Mouse (Mus musculus): ENCODE results near the gene Snx5. TPM values are rescaled to one million over a fixed set of nuclear protein-coding genes. Genes with fewer than 3 reads are reported as not detected.

The Snx5 gene
- total and polyA plus RNA-seq, 3 experiments = 136 to 835 (median 213) TPM

DNA sequence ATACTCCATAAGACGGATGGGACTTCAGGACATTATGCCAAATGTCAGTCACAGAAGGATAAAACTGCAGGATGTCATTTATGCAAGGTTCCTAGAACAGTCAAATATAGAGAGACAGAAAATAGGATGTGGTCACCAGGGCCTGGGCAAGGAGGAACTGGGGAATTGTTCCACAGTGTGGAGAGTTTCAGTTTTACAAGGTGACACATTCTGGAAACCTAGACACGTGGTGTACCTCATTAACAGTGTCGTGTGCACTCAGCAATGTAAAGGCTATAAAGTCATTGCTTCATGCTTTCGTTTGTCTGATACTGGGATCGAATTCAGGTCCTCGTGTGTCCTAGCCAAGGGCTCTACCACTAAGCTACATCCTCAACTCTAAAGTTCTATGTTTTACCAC is 56.9 kb downstream of the Snx5 start:
- H3K36me3 ChIP-seq (ENCODE audit: control insufficient read depth in 1 of 2, insufficient read depth in 2 of 2, low read length in 2 of 2) = no peaks in the 10 kb centered on the region; a peak in 1 of 4 replicates
- H3K27ac ChIP-seq (ENCODE audit: control insufficient read depth, low read depth, low read length) = no peak overlapping the region
- no peaks in the 10 kb centered on the region for H3K79me2 ChIP-seq (ENCODE audit: control insufficient read depth, insufficient read depth, low read length, poor library complexity)
- peaks cover 5 to 6% of the 10 kb centered on the region in 2 experiments; a peak in 2 of 4 replicates for H3K4me1 ChIP-seq (ENCODE audit: control insufficient read depth in 1 of 2, insufficient read depth in 2 of 2, low read length in 2 of 2)
- peak; percentile 64 for DNase-seq (ENCODE audit: low read depth, low spot score)
- no peaks in the 10 kb centered on the region for H3K9me3 ChIP-seq (replicated peaks; ENCODE audit: insufficient read depth, low read length)
- H3K4me3 ChIP-seq (ENCODE audit: control insufficient read depth in 1 of 2, insufficient read depth in 1 of 2, low read depth in 2 of 2, low read length in 2 of 2) = no peak overlapping the region
- no peaks in the 10 kb centered on the region; a peak in 2 of 4 replicates for H3K27me3 ChIP-seq (ENCODE audit: control insufficient read depth in 1 of 2, insufficient read depth in 2 of 2, low read length in 2 of 2)
- TF ChIP-seq SIN3A (IDR thresholded peaks at IDR 0.05; ENCODE audit: low read length) (peak; percentile 18; the same call in 1 of the 2 replicates), MAZ (IDR thresholded peaks at IDR 0.05; ENCODE audit: low read depth, low read length) (no peak), USF1 (IDR thresholded peaks at IDR 0.05; ENCODE audit: low read depth, low read length) (peak; percentile 67), MAX (IDR thresholded peaks at IDR 0.05; ENCODE audit: low read length) (peak; percentile 74), SMC3 (IDR thresholded peaks at IDR 0.05; ENCODE audit: low read depth, low read length) (no peak), MXI1 (IDR thresholded peaks at IDR 0.05; ENCODE audit: low read depth, low read length) (peak; percentile 62), MYC (IDR thresholded peaks at IDR 0.05; ENCODE audit: low read depth, low read length) (peak; percentile 70; the same call in 1 of the 2 replicates)
- H3K9ac ChIP-seq (ENCODE audit: control insufficient read depth, low read depth, low read length, poor library complexity, severe bottlenecking) = no peak overlapping the region

DNA sequence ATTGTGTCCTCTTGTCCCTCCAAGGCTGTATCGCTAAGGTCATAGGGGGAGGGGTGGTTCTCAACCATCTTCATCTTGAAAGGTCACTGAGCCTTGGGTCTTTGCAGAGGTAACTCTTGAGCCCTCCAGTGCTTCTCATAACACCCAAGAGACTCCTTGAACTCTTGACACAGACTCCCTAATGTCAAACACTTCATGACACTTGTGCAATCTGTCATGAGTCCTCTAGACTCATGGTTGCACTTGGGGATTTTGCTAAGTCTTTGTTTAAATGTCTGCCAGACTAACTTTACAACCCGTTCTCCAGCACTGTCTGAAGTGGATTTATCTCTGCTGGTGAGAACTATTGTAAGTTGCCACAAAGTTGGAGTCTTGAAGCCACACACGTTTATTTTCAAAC is 61.3 kb downstream of the Snx5 start:
- no peak for DNase-seq (ENCODE audit: low read depth, low spot score)
- no peak overlapping the region for H3K27ac ChIP-seq (ENCODE audit: control insufficient read depth, low read depth, low read length)
- H3K27me3 ChIP-seq (ENCODE audit: control insufficient read depth in 1 of 2, insufficient read depth in 2 of 2, low read length in 2 of 2) = peaks cover 0 to 2% of the 10 kb centered on the region in 2 experiments; a peak in 2 of 4 replicates
- H3K4me3 ChIP-seq (ENCODE audit: control insufficient read depth in 1 of 2, insufficient read depth in 1 of 2, low read depth in 2 of 2, low read length in 2 of 2) = no peak overlapping the region
- peaks cover 5 to 6% of the 10 kb centered on the region in 2 experiments; a peak in 2 of 4 replicates for H3K4me1 ChIP-seq (ENCODE audit: control insufficient read depth in 1 of 2, insufficient read depth in 2 of 2, low read length in 2 of 2)
- H3K9me3 ChIP-seq (replicated peaks; ENCODE audit: insufficient read depth, low read length) = no peaks in the 10 kb centered on the region
- no peak for TF ChIP-seq RAD21 (IDR thresholded peaks at IDR 0.05; ENCODE audit: low read depth, low read length)
- no peak for TF ChIP-seq GATA1 (IDR thresholded peaks at IDR 0.05; ENCODE audit: low read depth, low read length)
- TF ChIP-seq USF1 (IDR thresholded peaks at IDR 0.05; ENCODE audit: low read depth, low read length) = no peak
- no peak for TF ChIP-seq CHD1 (IDR thresholded peaks at IDR 0.05; ENCODE audit: low read depth, low read length)
- no peak for TF ChIP-seq MAX (IDR thresholded peaks at IDR 0.05; ENCODE audit: low read length)
- no peak for TF ChIP-seq ZKSCAN1 (IDR thresholded peaks at IDR 0.05; ENCODE audit: low read depth, low read length)
- no peak for TF ChIP-seq POLR2A (IDR thresholded peaks at IDR 0.05; ENCODE audit: control insufficient read depth in 1 of 2, insufficient read depth in 1 of 2, low read depth in 1 of 2, low read length in 2 of 2, poor library complexity in 1 of 2)
- no peak for TF ChIP-seq UBTF (IDR thresholded peaks at IDR 0.05; ENCODE audit: borderline replicate concordance, insufficient read depth, low read depth, low read length)
- no peak for TF ChIP-seq E2F4 (IDR thresholded peaks at IDR 0.05; ENCODE audit: borderline replicate concordance, low read depth, low read length)
- no peak for TF ChIP-seq JUND (IDR thresholded peaks at IDR 0.05; ENCODE audit: low read depth, low read length)
- TF ChIP-seq CHD2 (IDR thresholded peaks at IDR 0.05; ENCODE audit: low read length) = no peak
- no peak for TF ChIP-seq SMC3 (IDR thresholded peaks at IDR 0.05; ENCODE audit: low read depth, low read length)
- TF ChIP-seq BHLHE40 (IDR thresholded peaks at IDR 0.05; ENCODE audit: borderline replicate concordance, low read depth, low read length) = no peak
- no peak for TF ChIP-seq GABPA (IDR thresholded peaks at IDR 0.05; ENCODE audit: low read depth, low read length)
- TF ChIP-seq NRF1 (IDR thresholded peaks at IDR 0.05; ENCODE audit: insufficient read depth, low read depth, low read length, poor library complexity, severe bottlenecking) = no peak
- no peak for TF ChIP-seq POLR2AphosphoS2 (IDR thresholded peaks at IDR 0.05; ENCODE audit: low read length)
- H3K79me2 ChIP-seq (ENCODE audit: control insufficient read depth, insufficient read depth, low read length, poor library complexity) = no peaks in the 10 kb centered on the region
- H3K36me3 ChIP-seq (ENCODE audit: control insufficient read depth in 1 of 2, insufficient read depth in 2 of 2, low read length in 2 of 2) = no peaks in the 10 kb centered on the region; a peak in 1 of 4 replicates
- H3K9ac ChIP-seq (ENCODE audit: control insufficient read depth, low read depth, low read length, poor library complexity, severe bottlenecking) = no peak overlapping the region
